Mouse (Mus musculus) MEL (cell line): ENCODE measurements around the gene Stmn1. TPM values are rescaled to one million over a fixed set of nuclear protein-coding genes. Genes with fewer than 3 reads are reported as not detected.

Experiments used
- DNase-seq: peaks from one replicate; pipeline ENCODE4 v3.0.0; 2011; ENCODE audit warnings: low read depth, low spot score
- H3K27ac ChIP-seq: 2 replicates; pipeline ENCODE4 v1.5.1; 2012; ENCODE audit warnings: low read depth, mild to moderate bottlenecking, control low read depth, low read length, moderate library complexity; ENCODE audit not compliant: control insufficient read depth
- H3K27me3 ChIP-seq, 2 experiments: fragments of 150-350 bp in 1 of 2; sonication (generic) in 1 of 2; 2 replicates each; pipeline ENCODE4 v1.6.1; 2012; ENCODE audit warnings: low read length in 2 of 2, mild to moderate bottlenecking in 2 of 2, improper control_type of control experiment in 1 of 2, moderate library complexity in 1 of 2; ENCODE audit not compliant: insufficient read depth in 2 of 2, control insufficient read depth in 1 of 2
- H3K36me3 ChIP-seq, 2 experiments: 2 replicates each; pipeline ENCODE4 v1.6.1; 2012 to 2014; ENCODE audit warnings: low read length in 2 of 2, improper control_type of control experiment in 1 of 2, inconsistent platforms in 1 of 2, mild to moderate bottlenecking in 1 of 2; ENCODE audit not compliant: insufficient read depth in 2 of 2, control insufficient read depth in 1 of 2
- H3K4me1 ChIP-seq, 2 experiments: fragments of 150-350 bp in 1 of 2; sonication (generic) in 1 of 2; 2 replicates each; pipeline ENCODE4 v1.6.1; 2012; ENCODE audit warnings: low read length in 2 of 2, improper control_type of control experiment in 1 of 2, mild to moderate bottlenecking in 1 of 2; ENCODE audit not compliant: insufficient read depth in 2 of 2, control insufficient read depth in 1 of 2
- H3K4me3 ChIP-seq, 2 experiments: fragments of 150-350 bp in 1 of 2; sonication (generic) in 1 of 2; 2 replicates each; pipeline ENCODE4 v1.5.1; 2012; ENCODE audit warnings: low read depth in 2 of 2, low read length in 2 of 2, mild to moderate bottlenecking in 2 of 2, moderate library complexity in 2 of 2, control low read depth in 1 of 2, improper control_type of control experiment in 1 of 2; ENCODE audit not compliant: control insufficient read depth in 1 of 2, insufficient read depth in 1 of 2
- H3K79me2 ChIP-seq: 2 replicates; pipeline ENCODE4 v1.6.1; 2012; ENCODE audit warnings: mild to moderate bottlenecking, low read length, moderate library complexity; ENCODE audit not compliant: control insufficient read depth, poor library complexity, insufficient read depth
- H3K9ac ChIP-seq: 2 replicates; pipeline ENCODE4 v1.6.1; 2012; ENCODE audit warnings: low read depth, mild to moderate bottlenecking, control low read depth, low read length, moderate library complexity; ENCODE audit not compliant: control insufficient read depth, poor library complexity, severe bottlenecking
- H3K9me3 ChIP-seq: fragments of 150-350 bp; sonication (generic); replicated peaks from 2 replicates; pipeline ENCODE4 v1.6.1; 2012; ENCODE audit warnings: mild to moderate bottlenecking, low read length, improper control_type of control experiment, moderate library complexity; ENCODE audit not compliant: insufficient read depth
- BHLHE40 ChIP-seq: IDR thresholded peaks from 2 replicates; pipeline ENCODE4 v1.6.1; 2012; ENCODE audit warnings: low read depth, mild to moderate bottlenecking, inconsistent platforms, low read length, improper control_type of control experiment, borderline replicate concordance
- CHD1 ChIP-seq: IDR thresholded peaks from 2 replicates; pipeline ENCODE4 v1.6.1; 2012; ENCODE audit warnings: low read depth, mild to moderate bottlenecking, inconsistent platforms, low read length, improper control_type of control experiment
- CTCF ChIP-seq, 3 experiments: IDR thresholded peaks in 2 of 3; conservative IDR thresholded peaks in 1 of 3; 2 replicates each; pipeline ENCODE4 v1.5.1; 2011 to 2012; ENCODE audit warnings: low read length in 3 of 3, low read depth in 2 of 3, mild to moderate bottlenecking in 2 of 3, improper control_type of control experiment in 1 of 3, inconsistent platforms in 1 of 3, mixed read lengths in 1 of 3, moderate library complexity in 1 of 3; ENCODE audit not compliant: control insufficient read depth in 1 of 3, insufficient read depth in 1 of 3, poor library complexity in 1 of 3, severe bottlenecking in 1 of 3
- E2F4 ChIP-seq: IDR thresholded peaks from 2 replicates; pipeline ENCODE4 v1.6.1; 2011; ENCODE audit warnings: low read depth, low read length, improper control_type of control experiment, borderline replicate concordance
- ELF1 ChIP-seq: IDR thresholded peaks from 2 replicates; pipeline ENCODE4 v1.6.1; 2014; ENCODE audit warnings: low read depth, mild to moderate bottlenecking, inconsistent platforms, low read length, improper control_type of control experiment, moderate library complexity
- EP300 ChIP-seq, 2 experiments: IDR thresholded peaks; 2 replicates each; pipeline ENCODE4 v1.6.1; 2011; ENCODE audit warnings: improper control_type of control experiment in 2 of 2, low read length in 2 of 2, low read depth in 1 of 2, mild to moderate bottlenecking in 1 of 2
- GABPA ChIP-seq: IDR thresholded peaks from 2 replicates; pipeline ENCODE4 v1.6.1; 2012; ENCODE audit warnings: low read depth, mild to moderate bottlenecking, inconsistent platforms, low read length, improper control_type of control experiment, moderate library complexity
- JUND ChIP-seq: IDR thresholded peaks from 2 replicates; pipeline ENCODE4 v1.6.1; 2011; ENCODE audit warnings: low read depth, mild to moderate bottlenecking, improper control_type of control experiment, low read length
- KAT2A ChIP-seq: conservative IDR thresholded peaks from 2 replicates; pipeline ENCODE4 v1.6.1; 2012; ENCODE audit warnings: low read depth, low read length, improper control_type of control experiment, inconsistent platforms
- MAX ChIP-seq: IDR thresholded peaks from 2 replicates; pipeline ENCODE4 v1.6.1; 2011; ENCODE audit warnings: low read length, improper control_type of control experiment
- MAZ ChIP-seq: IDR thresholded peaks from 2 replicates; pipeline ENCODE4 v1.6.1; 2012; ENCODE audit warnings: low read depth, mild to moderate bottlenecking, inconsistent platforms, low read length, improper control_type of control experiment
- MXI1 ChIP-seq: IDR thresholded peaks from 2 replicates; pipeline ENCODE4 v1.6.1; 2011; ENCODE audit warnings: mild to moderate bottlenecking, low read depth, low read length, improper control_type of control experiment
- MYB ChIP-seq: IDR thresholded peaks from 2 replicates; pipeline ENCODE4 v1.6.1; 2011; ENCODE audit warnings: mild to moderate bottlenecking, low read depth, low read length, improper control_type of control experiment
- MYC ChIP-seq: IDR thresholded peaks from 2 replicates; pipeline ENCODE4 v1.6.1; 2011; ENCODE audit warnings: low read depth, mild to moderate bottlenecking, low read length, improper control_type of control experiment, moderate library complexity
- POLR2A ChIP-seq, 2 experiments: IDR thresholded peaks; 2 replicates each; pipeline ENCODE4 v1.6.1; 2011 to 2012; ENCODE audit warnings: low read length in 2 of 2, mild to moderate bottlenecking in 2 of 2, control low read depth in 1 of 2, improper control_type of control experiment in 1 of 2, low read depth in 1 of 2, moderate library complexity in 1 of 2; ENCODE audit not compliant: control insufficient read depth in 1 of 2, insufficient read depth in 1 of 2, poor library complexity in 1 of 2
- RAD21 ChIP-seq: IDR thresholded peaks from 2 replicates; pipeline ENCODE4 v1.6.1; 2011; ENCODE audit warnings: mild to moderate bottlenecking, low read depth, low read length, improper control_type of control experiment
- RCOR1 ChIP-seq: IDR thresholded peaks from 2 replicates; pipeline ENCODE4 v1.6.1; 2012; ENCODE audit warnings: low read depth, mild to moderate bottlenecking, inconsistent platforms, low read length, improper control_type of control experiment
- SIN3A ChIP-seq: IDR thresholded peaks from 2 replicates; pipeline ENCODE4 v1.6.1; 2012; ENCODE audit warnings: low read length, improper control_type of control experiment, inconsistent platforms
- TBP ChIP-seq: IDR thresholded peaks from 2 replicates; pipeline ENCODE4 v1.8.0; 2011; ENCODE audit warnings: low read depth, low read length, improper control_type of control experiment
- UBTF ChIP-seq: IDR thresholded peaks from 2 replicates; pipeline ENCODE4 v1.6.1; 2012; ENCODE audit warnings: low read depth, mild to moderate bottlenecking, inconsistent platforms, low read length, improper control_type of control experiment, moderate library complexity, borderline replicate concordance; ENCODE audit not compliant: insufficient read depth
- USF2 ChIP-seq, 2 experiments: IDR thresholded peaks; 2 replicates each; pipeline ENCODE4 v1.6.1; 2011 to 2012; ENCODE audit warnings: improper control_type of control experiment in 2 of 2, low read length in 2 of 2, borderline replicate concordance in 1 of 2, inconsistent platforms in 1 of 2, low read depth in 1 of 2, mild to moderate bottlenecking in 1 of 2; ENCODE audit not compliant: insufficient read depth in 1 of 2
- ZC3H11A ChIP-seq: IDR thresholded peaks from 2 replicates; pipeline ENCODE4 v1.6.1; 2012; ENCODE audit warnings: low read depth, mild to moderate bottlenecking, inconsistent platforms, low read length, improper control_type of control experiment
- ZKSCAN1 ChIP-seq: IDR thresholded peaks from 2 replicates; pipeline ENCODE4 v1.6.1; 2012; ENCODE audit warnings: low read depth, mild to moderate bottlenecking, inconsistent platforms, low read length, improper control_type of control experiment, moderate library complexity
- ZMIZ1 ChIP-seq: IDR thresholded peaks from 2 replicates; pipeline ENCODE4 v1.6.1; 2012; ENCODE audit warnings: low read depth, mild to moderate bottlenecking, inconsistent platforms, low read length, improper control_type of control experiment, moderate library complexity
- ZNF384 ChIP-seq: IDR thresholded peaks from 2 replicates; pipeline ENCODE4 v1.6.1; 2012; ENCODE audit warnings: low read depth, mild to moderate bottlenecking, inconsistent platforms, low read length, improper control_type of control experiment
- polyA plus RNA-seq, 2 experiments: library from polyadenylated mRNA; stranded (reverse) in 1 of 2; unstranded in 1 of 2; fragments of >175 nt in 1 of 2; fragments of >200 nt in 1 of 2; gene quantifications; 2 replicates each; pipeline versions ENCODE4 v1.2.1 to v1.2.4; 2012; ENCODE audit warnings: low replicate concordance in 2 of 2, low read depth in 1 of 2; ENCODE audit not compliant: insufficient read length in 2 of 2, insufficient read depth in 1 of 2, missing spikeins in 1 of 2
- total RNA-seq: library from RNA; depleted of rRNA; stranded (reverse); fragments of 300-350 nt; gene quantifications from 2 replicates; pipeline ENCODE4 v1.2.3, GENCODE M21; 2012

The Stmn1 gene
- total and polyA plus RNA-seq, 3 experiments: 214 to 350 TPM; not detected in 1

DNA sequence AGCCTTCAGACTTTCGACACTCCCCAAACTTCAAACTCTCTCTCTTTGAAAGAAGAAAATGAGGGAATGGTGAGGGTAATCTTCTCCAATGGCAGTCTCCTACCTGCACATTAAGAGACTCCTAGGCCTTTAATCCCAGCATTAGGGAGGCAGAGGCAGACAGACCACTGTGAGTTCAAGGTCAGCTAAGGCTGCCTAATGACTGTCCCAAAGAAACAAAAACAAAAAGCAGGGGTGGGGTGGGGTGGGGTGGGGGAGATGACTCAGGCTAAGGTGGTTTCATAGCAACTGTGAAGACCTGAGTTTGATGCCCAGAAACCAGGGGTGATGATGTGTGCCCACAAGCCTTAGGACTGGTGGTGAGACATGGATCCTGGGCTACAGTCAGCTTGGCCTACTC, 22.6 kb upstream of the Stmn1 start:
- TF ChIP-seq ZMIZ1: no peak
- no peak for TF ChIP-seq TBP
- no peak for TF ChIP-seq ELF1
- no peak for TF ChIP-seq JUND
- no peak for TF ChIP-seq KAT2A
- no peak for TF ChIP-seq SIN3A
- no peak for TF ChIP-seq RCOR1
- no peak for TF ChIP-seq MYB
- no peak for TF ChIP-seq GABPA
- TF ChIP-seq ZNF384: no peak
- TF ChIP-seq RAD21: no peak
- no peak for TF ChIP-seq MAZ
- TF ChIP-seq UBTF: no peak
- H3K79me2 ChIP-seq: no peaks in the 10 kb centered on the region
- peaks cover 0 to under 1% of the 10 kb centered on the region in 2 experiments; a peak in 3 of 4 replicates for H3K27me3 ChIP-seq

DNA sequence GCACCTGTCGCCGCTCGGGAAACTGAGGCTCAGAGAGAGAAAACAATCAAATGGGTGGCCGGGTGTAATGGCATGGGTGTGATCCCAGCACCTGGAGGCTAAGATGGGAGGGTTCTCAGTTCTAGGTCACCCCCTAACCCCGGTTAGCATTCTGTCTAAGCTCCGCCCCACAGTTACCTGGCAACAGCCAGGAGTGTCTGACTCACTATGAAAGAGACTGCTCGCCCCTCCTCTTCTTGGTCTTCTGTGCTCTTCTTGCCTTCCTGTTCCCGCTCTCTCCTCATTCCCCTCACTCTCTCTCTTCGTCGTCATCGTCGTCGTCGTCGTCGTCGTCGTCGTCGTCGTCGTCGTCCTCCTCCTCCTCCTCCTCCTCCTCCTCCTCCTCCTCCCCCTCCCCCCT, 20.2 kb upstream of the Stmn1 start:
- no peak overlapping the region for H3K4me3 ChIP-seq
- no peaks in the 10 kb centered on the region for H3K79me2 ChIP-seq
- H3K36me3 ChIP-seq: no peaks in the 10 kb centered on the region
- no peak for DNase-seq
- no peaks in the 10 kb centered on the region for H3K9me3 ChIP-seq
- H3K9ac ChIP-seq: no peak overlapping the region
- no peak overlapping the region for H3K27ac ChIP-seq
- H3K4me1 ChIP-seq: no peaks in the 10 kb centered on the region
- peaks cover 2 to 3% of the 10 kb centered on the region in 2 experiments for H3K27me3 ChIP-seq
- TF ChIP-seq RAD21 (no peak), MAX (no peak), CHD1 (no peak), CTCF (IDR thresholded peaks at IDR 0.05 in 2 of 3, conservative IDR thresholded peaks at IDR 0.05 in 1 of 3; ENCODE audit: control insufficient read depth in 1 of 3, insufficient read depth in 1 of 3, low read depth in 2 of 3, low read length in 3 of 3, poor library complexity in 1 of 3, severe bottlenecking in 1 of 3) (no peak), POLR2A (IDR thresholded peaks at IDR 0.05; ENCODE audit: control insufficient read depth in 1 of 2, insufficient read depth in 1 of 2, low read depth in 1 of 2, low read length in 2 of 2, poor library complexity in 1 of 2) (no peak), ZC3H11A (no peak), RCOR1 (no peak), EP300 (IDR thresholded peaks at IDR 0.05; ENCODE audit: low read depth in 1 of 2, low read length in 2 of 2) (no peak), MXI1 (no peak), USF2 (IDR thresholded peaks at IDR 0.05; ENCODE audit: borderline replicate concordance in 1 of 2, insufficient read depth in 1 of 2, low read depth in 1 of 2, low read length in 2 of 2) (no peak), BHLHE40 (no peak), ZNF384 (no peak), MYC (no peak), ZKSCAN1 (no peak), E2F4 (no peak)

More for the DNA sequence above, 22.6 kb upstream of the Stmn1 start:
- H3K9me3 ChIP-seq: no peaks in the 10 kb centered on the region
- DNase-seq: no peak
- H3K4me3 ChIP-seq: no peak overlapping the region
- no peak overlapping the region for H3K27ac ChIP-seq
- H3K9ac ChIP-seq: no peak overlapping the region
- H3K4me1 ChIP-seq: peaks cover 0 to under 1% of the 10 kb centered on the region in 2 experiments; a peak in 2 of 4 replicates
- H3K36me3 ChIP-seq: peaks cover 0 to under 1% of the 10 kb centered on the region in 2 experiments; a peak in 2 of 4 replicates
